Mouse (Mus musculus) hindbrain, embryonic 14.5 days (tissue): ENCODE measurements around the gene Gpr12. TPM values are rescaled to one million over a fixed set of nuclear protein-coding genes. Genes with fewer than 3 reads are reported as not detected.

Experiments
- ATAC-seq: fragments of 200-750 bp; cut with Nextera tagmentation; 2 replicates; pipeline ENCODE4 v1.8.0; 2017; ENCODE audit warnings: moderate number of reproducible peaks, mild to moderate bottlenecking, moderate TSS enrichment, moderate library complexity; ENCODE audit not compliant: low FRiP score
- DNase-seq: peaks from one replicate; pipeline ENCODE4 v3.0.0-alpha.2; 2015; ENCODE audit warnings: low spot score
- H3K27ac ChIP-seq: fragments of 300-500 bp; sonication (generic); 2 replicates; pipeline ENCODE4 v1.5.1; 2014; ENCODE audit warnings: mild to moderate bottlenecking, moderate library complexity
- H3K27me3 ChIP-seq: fragments of 300-500 bp; sonication (generic); 2 replicates; pipeline ENCODE4 v1.6.1; 2014; ENCODE audit warnings: mild to moderate bottlenecking, low read length, mixed read lengths; ENCODE audit not compliant: control insufficient read depth, insufficient read depth
- H3K36me3 ChIP-seq: fragments of 300-500 bp; sonication (generic); replicated peaks from 2 replicates; pipeline ENCODE4 v1.6.1; 2014; ENCODE audit not compliant: control insufficient read depth, insufficient read depth
- H3K4me1 ChIP-seq: fragments of 300-500 bp; sonication (generic); replicated peaks from 2 replicates; pipeline ENCODE4 v1.6.1; 2014; ENCODE audit warnings: antibody characterized with exemption, low read length, mixed read lengths; ENCODE audit not compliant: control insufficient read depth, insufficient read depth
- H3K4me2 ChIP-seq: fragments of 300-500 bp; sonication (generic); replicated peaks from 2 replicates; pipeline ENCODE4 v1.6.1; 2014; ENCODE audit warnings: mild to moderate bottlenecking, moderate library complexity
- H3K4me3 ChIP-seq: fragments of 300-500 bp; sonication (generic); replicated peaks from 2 replicates; pipeline ENCODE4 v1.5.1; 2014; ENCODE audit warnings: mild to moderate bottlenecking, low read length
- H3K9ac ChIP-seq: fragments of 300-500 bp; sonication (generic); 2 replicates; pipeline ENCODE4 v1.6.1; 2014
- H3K9me3 ChIP-seq: fragments of 300-500 bp; sonication (generic); 2 replicates; pipeline ENCODE4 v1.6.1; 2016; ENCODE audit warnings: low read length; ENCODE audit not compliant: control insufficient read depth
- WGBS: fragments of 180-500 bp; shearing (Covaris S2); extraction: QIAGEN DNeasy Blood & Tissue Kit; methylation state at CpG from one replicate; pipeline ENCODE4 v1.1.7; 2014; 5-methylcytosine and 5-hydroxymethylcytosine counted together
- polyA plus RNA-seq: library from polyadenylated mRNA; unstranded; fragments of >200 nt; fragmentation: Nextera tagmentation; extraction: Ambion mirVana; gene quantifications from 2 replicates; pipeline ENCODE4 v1.2.1, GENCODE M21; 2014

Gene Gpr12
- 17.5 and 27.3 TPM in 2 replicates for polyA plus RNA-seq

- Histone ChIP-seq H3K4me3 (peak within 1 kb of the TSS; percentile 64), H3K27ac (0 out of 2 replicates have a peak within 1 kb of the TSS, but pooled peaks have one; percentile 0), H3K9ac (peak within 1 kb of the TSS; percentile 59), H3K4me1 (no peaks in the 10 kb centered on the region; the same call in 1 of the 2 replicates), H3K36me3 (no peaks in the 10 kb centered on the region), H3K4me2 (peak within 1 kb of the TSS; percentile 87), H3K27me3 (peaks cover 54% of the 10 kb centered on the region), H3K9me3 (no peaks in the 10 kb centered on the region)
- ATAC-seq (peak; percentile 71), DNase-seq (peak; percentile 67)
- under 1% methylated on average over 63 of the region's 64 CpGs for WGBS
Observed at GRCm38 (mm10) chr5:146584478-146585306, at the start of gene Gpr12. Gene Gpr12 (minus strand): TSS chr5:146585239.

- no peaks in the 10 kb centered on the region for H3K36me3 ChIP-seq
- no peaks in the 10 kb centered on the region for H3K4me1 ChIP-seq
- H3K4me2 ChIP-seq, result no peak overlapping the region
- no peak for DNase-seq
- H3K27me3 ChIP-seq, result no peaks in the 10 kb centered on the region
- ATAC-seq, result no peak
- no peak overlapping the region for H3K27ac ChIP-seq
- H3K9ac ChIP-seq, result no peak overlapping the region
- 76% methylated on average over 3 of the region's 3 CpGs for WGBS
- no peaks in the 10 kb centered on the region for H3K9me3 ChIP-seq
- H3K4me3 ChIP-seq, result no peak overlapping the region
Observed at GRCm38 (mm10) chr5:146631602-146632001, 46.6 kb upstream of the Gpr12 start.

GRCm38 (mm10) chr5:146630961-146631360, 45.9 kb upstream of the Gpr12 start:
- no peak overlapping the region for H3K9ac ChIP-seq
- ATAC-seq (no peak), DNase-seq (no peak)
- no peaks in the 10 kb centered on the region for H3K36me3 ChIP-seq
- no peaks in the 10 kb centered on the region for H3K4me1 ChIP-seq
- no peak overlapping the region for H3K27ac ChIP-seq
- no peaks in the 10 kb centered on the region for H3K27me3 ChIP-seq
- H3K9me3 ChIP-seq, result no peaks in the 10 kb centered on the region
- H3K4me3 ChIP-seq, result no peak overlapping the region
- no peak overlapping the region for H3K4me2 ChIP-seq
- 37% methylated on average over 4 of the region's 4 CpGs for WGBS

GRCm38 (mm10) chr5:146629636-146630035, 44.6 kb upstream of the Gpr12 start:
- Histone ChIP-seq H3K36me3 (no peaks in the 10 kb centered on the region), H3K9ac (no peak overlapping the region), H3K4me2 (no peak overlapping the region), H3K4me3 (no peak overlapping the region), H3K4me1 (no peaks in the 10 kb centered on the region), H3K27ac (no peak overlapping the region), H3K9me3 (no peaks in the 10 kb centered on the region), H3K27me3 (no peaks in the 10 kb centered on the region)
- 85% methylated on average over 10 of the region's 10 CpGs for WGBS
- DNase-seq (no peak), ATAC-seq (no peak)

GRCm38 (mm10) chr5:146628804-146629203, 43.8 kb upstream of the Gpr12 start:
- no peak for DNase-seq
- Histone ChIP-seq H3K27ac (no peak overlapping the region), H3K36me3 (no peaks in the 10 kb centered on the region), H3K9me3 (no peaks in the 10 kb centered on the region), H3K9ac (no peak overlapping the region), H3K4me3 (no peak overlapping the region), H3K27me3 (no peaks in the 10 kb centered on the region), H3K4me2 (no peak overlapping the region), H3K4me1 (no peaks in the 10 kb centered on the region)
- WGBS, result 84% methylated on average over 1 of the region's 1 CpGs
- ATAC-seq, result no peak

GRCm38 (mm10) chr5:146627901-146628300, 42.9 kb upstream of the Gpr12 start:
- H3K27ac ChIP-seq, result no peak overlapping the region
- H3K36me3 ChIP-seq, result no peaks in the 10 kb centered on the region
- H3K4me3 ChIP-seq, result no peak overlapping the region
- DNase-seq (no peak), ATAC-seq (no peak)
- no peaks in the 10 kb centered on the region for H3K4me1 ChIP-seq
- WGBS, result 61% methylated on average over 5 of the region's 5 CpGs
- no peak overlapping the region for H3K9ac ChIP-seq
- no peaks in the 10 kb centered on the region for H3K27me3 ChIP-seq
- H3K9me3 ChIP-seq, result no peaks in the 10 kb centered on the region
- no peak overlapping the region for H3K4me2 ChIP-seq

GRCm38 (mm10) chr5:146625635-146626311, 40.7 kb upstream of the Gpr12 start:
- DNase-seq (no peak), ATAC-seq (no peak)
- H3K27ac ChIP-seq, result no peak overlapping the region
- H3K9ac ChIP-seq, result no peak overlapping the region
- H3K27me3 ChIP-seq, result no peaks in the 10 kb centered on the region
- no peaks in the 10 kb centered on the region for H3K36me3 ChIP-seq
- WGBS, result 64% methylated on average over 6 of the region's 6 CpGs
- no peaks in the 10 kb centered on the region for H3K4me1 ChIP-seq
- H3K4me2 ChIP-seq, result no peak overlapping the region
- no peak overlapping the region for H3K4me3 ChIP-seq
- no peaks in the 10 kb centered on the region for H3K9me3 ChIP-seq

- Histone ChIP-seq H3K4me3 (no peak overlapping the region), H3K27me3 (no peaks in the 10 kb centered on the region), H3K9ac (no peak overlapping the region), H3K4me1 (no peaks in the 10 kb centered on the region), H3K4me2 (no peak overlapping the region), H3K9me3 (no peaks in the 10 kb centered on the region), H3K27ac (no peak overlapping the region), H3K36me3 (no peaks in the 10 kb centered on the region)
- ATAC-seq (peak; percentile 14; the same call in 1 of the 2 replicates), DNase-seq (no peak)
- 46% methylated on average over 7 of the region's 7 CpGs for WGBS
Observed at GRCm38 (mm10) chr5:146611830-146612229, 26.8 kb upstream of the Gpr12 start.

- Histone ChIP-seq H3K9me3 (no peaks in the 10 kb centered on the region), H3K4me2 (no peak overlapping the region), H3K4me3 (no peak overlapping the region), H3K4me1 (no peaks in the 10 kb centered on the region), H3K36me3 (no peaks in the 10 kb centered on the region), H3K9ac (no peak overlapping the region), H3K27ac (no peak overlapping the region), H3K27me3 (no peaks in the 10 kb centered on the region)
- ATAC-seq, result no peak
- no peak for DNase-seq
- WGBS, result 56% methylated on average over 8 of the region's 8 CpGs
Observed at GRCm38 (mm10) chr5:146611009-146611408, 26.0 kb upstream of the Gpr12 start.
